Mouse (Mus musculus) left cerebral cortex, adult 9 months (tissue): ENCODE measurements around the gene Slc22a2.
"Not testable (repeated sequence)": the region's sequence is repeated elsewhere in the genome, so short reads cannot be mapped to it uniquely, and the experiment has no call there.

ENCODE experiments used
- DNase-seq, 2 experiments: peaks; one replicate each; pipeline ENCODE4 v3.0.0; 2022; ENCODE audit warnings: low spot score in 2 of 2

Slc22a2 gene

GRCm38 (mm10) chr17:12583991-12584390, at the start of gene Slc22a2:
Slc22a2 (plus strand) TSS chr17:12584132.
- DNase-seq, result no peak

GRCm38 (mm10) chr17:12534353-12535145, 49.4 kb upstream of the Slc22a2 start:
- DNase-seq, result peak in 1 of 2 experiments; percentile 74

- no peak for DNase-seq
Observed at GRCm38 (mm10) chr17:12562215-12562614, 21.7 kb upstream of the Slc22a2 start.

GRCm38 (mm10) chr17:12564481-12565000, 19.4 kb upstream of the Slc22a2 start:
- not testable (repeated sequence) for DNase-seq

- DNase-seq, result no peak
Observed at GRCm38 (mm10) chr17:12565443-12565842, 18.5 kb upstream of the Slc22a2 start.

GRCm38 (mm10) chr17:12571316-12571715, 12.6 kb upstream of the Slc22a2 start:
- no peak for DNase-seq

GRCm38 (mm10) chr17:12571924-12572463, 11.9 kb upstream of the Slc22a2 start:
- DNase-seq, result no peak

GRCm38 (mm10) chr17:12575391-12575790, 8.5 kb upstream of the Slc22a2 start:
- no peak for DNase-seq

GRCm38 (mm10) chr17:12577096-12577495, 6.8 kb upstream of the Slc22a2 start:
- no peak for DNase-seq

- DNase-seq, result no peak
Observed at GRCm38 (mm10) chr17:12585366-12585765, 1.4 kb downstream of the Slc22a2 start.

- no peak for DNase-seq
Observed at GRCm38 (mm10) chr17:12586966-12587365, 3.0 kb downstream of the Slc22a2 start.

- DNase-seq, result peak in 1 of 2 experiments; percentile 10
Observed at GRCm38 (mm10) chr17:12588801-12589247, 4.9 kb downstream of the Slc22a2 start.

GRCm38 (mm10) chr17:12590911-12591625, 7.1 kb downstream of the Slc22a2 start:
- DNase-seq, result no peak

GRCm38 (mm10) chr17:12595846-12596515, 12.0 kb downstream of the Slc22a2 start:
- DNase-seq, result no peak

GRCm38 (mm10) chr17:12606634-12607033, 22.7 kb downstream of the Slc22a2 start:
- no peak for DNase-seq

- no peak for DNase-seq
Observed at GRCm38 (mm10) chr17:12607202-12607601, 23.3 kb downstream of the Slc22a2 start.

- DNase-seq, result no peak
Observed at GRCm38 (mm10) chr17:12614511-12615385, 30.8 kb downstream of the Slc22a2 start.

GRCm38 (mm10) chr17:12615429-12615828, 31.5 kb downstream of the Slc22a2 start:
- no peak for DNase-seq

- no peak for DNase-seq
Observed at GRCm38 (mm10) chr17:12619641-12620040, 35.7 kb downstream of the Slc22a2 start.

- DNase-seq, result no peak
Observed at GRCm38 (mm10) chr17:12627983-12628382, 44.1 kb downstream of the Slc22a2 start.
